Mouse (Mus musculus) forebrain, postnatal 0 days (tissue): ENCODE measurements around the gene Arl15. TPM values are rescaled to one million over a fixed set of nuclear protein-coding genes. Genes with fewer than 3 reads are reported as not detected.
"Not testable (repeated sequence)": the region's sequence is repeated elsewhere in the genome, so short reads cannot be mapped to it uniquely, and the experiment has no call there.

Experiments
- ATAC-seq: fragments of 200-750 bp; cut with Nextera tagmentation; 2 replicates; pipeline ENCODE4 v1.8.0; 2017; ENCODE audit warnings: mild to moderate bottlenecking, moderate library complexity
- DNase-seq: peaks from one replicate; pipeline ENCODE4 v3.0.0-alpha.2; 2015
- H3K27ac ChIP-seq: fragments of 300-500 bp; sonication (generic); 2 replicates; pipeline ENCODE4 v1.5.1; 2014; ENCODE audit warnings: low read depth, mild to moderate bottlenecking, antibody characterized with exemption, low read length, moderate library complexity, mixed read lengths
- H3K27me3 ChIP-seq: fragments of 300-500 bp; sonication (generic); 2 replicates; pipeline ENCODE4 v1.6.1; 2014; ENCODE audit warnings: mild to moderate bottlenecking, low read length, mixed read lengths; ENCODE audit not compliant: insufficient read depth
- H3K36me3 ChIP-seq: fragments of 300-500 bp; sonication (generic); 2 replicates; pipeline ENCODE4 v1.6.1; 2014; ENCODE audit warnings: mild to moderate bottlenecking, moderate library complexity; ENCODE audit not compliant: insufficient read depth
- H3K4me1 ChIP-seq: fragments of 300-500 bp; sonication (generic); 2 replicates; pipeline ENCODE4 v1.6.1; 2014; ENCODE audit warnings: antibody characterized with exemption; ENCODE audit not compliant: insufficient read depth
- H3K4me2 ChIP-seq: fragments of 300-500 bp; sonication (generic); 2 replicates; pipeline ENCODE4 v1.6.1; 2014; ENCODE audit warnings: low read depth, mild to moderate bottlenecking, moderate library complexity
- H3K4me3 ChIP-seq: fragments of 300-500 bp; sonication (generic); 2 replicates; pipeline ENCODE4 v1.5.1; 2014; ENCODE audit warnings: low read depth, low read length, mixed read lengths
- H3K9ac ChIP-seq: fragments of 300-500 bp; sonication (generic); 2 replicates; pipeline ENCODE4 v1.6.1; 2014; ENCODE audit warnings: mild to moderate bottlenecking
- H3K9me3 ChIP-seq: fragments of 300-500 bp; sonication (generic); 2 replicates; pipeline ENCODE4 v1.6.1; 2016; ENCODE audit warnings: low read length
- CTCF ChIP-seq: sonication (generic); IDR thresholded peaks from 2 replicates; pipeline ENCODE4 v1.5.1; 2016; ENCODE audit warnings: antibody characterized with exemption, control low read depth, low read depth
- WGBS: fragments of 180-500 bp; shearing (Covaris S2); extraction: QIAGEN DNeasy Blood & Tissue Kit; methylation state at CpG from one replicate; pipeline ENCODE4 v1.1.7; 2014; 5-methylcytosine and 5-hydroxymethylcytosine counted together
- polyA plus RNA-seq: library from polyadenylated mRNA; unstranded; fragments of >200 nt; fragmentation: Nextera tagmentation; extraction: Ambion mirVana; gene quantifications from 2 replicates; pipeline ENCODE4 v1.2.1, GENCODE M21; 2015
- total RNA-seq: library from RNA; depleted of rRNA; stranded (reverse); fragments of >200 nt; gene quantifications from 2 replicates; pipeline ENCODE4 v1.2.3, GENCODE M21; 2014

Arl15 gene
- total and polyA plus RNA-seq, 2 experiments from 2014 or later, result 18.5 to 44.0 TPM

DNA sequence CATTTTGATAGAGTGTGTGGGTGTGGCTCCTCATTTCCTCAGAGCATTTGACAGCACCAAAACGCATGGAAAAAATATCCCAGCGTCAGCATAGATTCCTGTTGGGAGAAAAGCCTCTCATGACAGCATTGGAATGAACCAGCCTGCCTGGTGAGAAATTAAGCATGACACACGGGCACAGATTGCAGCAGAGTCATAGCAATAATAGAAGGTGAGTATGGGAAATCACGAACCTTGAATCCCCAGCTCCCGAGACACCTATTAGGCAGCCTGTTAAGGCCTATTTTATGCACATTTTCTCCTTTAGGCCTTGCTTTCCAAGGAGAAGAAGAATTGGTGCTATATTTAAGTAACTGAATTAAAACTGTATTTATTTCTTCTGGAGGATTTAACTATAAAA is 8.5 kb upstream of the Arl15 start:
- TF ChIP-seq CTCF, result no peak
- Histone ChIP-seq H3K27ac (no peak overlapping the region), H3K4me1 (no peaks in the 10 kb centered on the region), H3K27me3 (no peaks in the 10 kb centered on the region), H3K4me3 (no peak overlapping the region), H3K9ac (no peak overlapping the region), H3K4me2 (no peak overlapping the region), H3K36me3 (no peaks in the 10 kb centered on the region), H3K9me3 (no peaks in the 10 kb centered on the region)
- ATAC-seq, result no peak
- no peak for DNase-seq
- WGBS, result 85% methylated on average over 5 of the region's 5 CpGs

- Histone ChIP-seq H3K9me3 (no peaks in the 10 kb centered on the region), H3K9ac (no peak overlapping the region), H3K4me1 (no peaks in the 10 kb centered on the region), H3K27ac (no peak overlapping the region), H3K36me3 (no peaks in the 10 kb centered on the region), H3K4me2 (no peak overlapping the region), H3K4me3 (no peak overlapping the region), H3K27me3 (no peaks in the 10 kb centered on the region)
- WGBS, result 74% methylated on average over 8 of the region's 8 CpGs
- no peak for DNase-seq
- no peak for ATAC-seq
- no peak for TF ChIP-seq CTCF
These were observed 7.2 kb upstream of the Arl15 start for GRCm38 (mm10) chr13:113787136-113787535.

- H3K9me3 ChIP-seq, H3K27me3 ChIP-seq, H3K9ac ChIP-seq, H3K4me2 ChIP-seq, H3K4me1 ChIP-seq, H3K27ac ChIP-seq, H3K36me3 ChIP-seq, H3K4me3 ChIP-seq, ATAC-seq, DNase-seq: not testable (repeated sequence)
- WGBS, result 93% methylated on average over 1 of the region's 3 CpGs
These were observed 4.3 kb upstream of the Arl15 start for GRCm38 (mm10) chr13:113790016-113790415.

DNA sequence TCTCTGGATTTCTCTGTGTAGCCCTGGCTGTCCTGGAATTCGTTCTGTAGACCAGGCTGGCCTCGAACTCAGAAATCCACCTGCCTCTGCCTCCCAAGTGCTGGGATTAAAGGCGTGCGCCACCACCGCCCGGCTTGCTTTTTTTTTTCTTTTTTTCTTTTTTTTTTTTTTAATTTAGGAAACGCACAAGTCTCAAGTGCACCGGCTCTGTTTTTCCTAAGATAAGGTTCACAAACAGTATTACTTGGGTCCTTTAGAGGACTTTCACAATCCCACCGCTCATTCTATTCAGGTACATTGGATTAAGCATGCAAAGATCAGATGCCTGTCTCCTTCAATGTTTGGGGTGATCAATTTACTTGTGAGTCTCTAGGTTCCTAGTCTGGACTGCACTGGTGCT is 668 bp upstream of the Arl15 start:
- Histone ChIP-seq H3K27ac (peak overlapping the region; percentile 93), H3K4me2 (peak overlapping the region; percentile 72), H3K9ac (peak overlapping the region; percentile 94), H3K9me3 (no peaks in the 10 kb centered on the region), H3K27me3 (no peaks in the 10 kb centered on the region), H3K4me1 (peaks cover 19% of the 10 kb centered on the region), H3K36me3 (no peaks in the 10 kb centered on the region), H3K4me3 (peak overlapping the region; percentile 89)
- no peak for ATAC-seq
- DNase-seq, result no peak
- TF ChIP-seq CTCF, result no peak
- WGBS, result 83% methylated on average over 8 of the region's 9 CpGs

- DNase-seq, result peak; percentile 60
- Histone ChIP-seq H3K27ac (peak overlapping the region; percentile 93), H3K36me3 (no peaks in the 10 kb centered on the region), H3K9ac (peak overlapping the region; percentile 94), H3K9me3 (no peaks in the 10 kb centered on the region), H3K4me1 (peaks cover 19% of the 10 kb centered on the region), H3K27me3 (no peaks in the 10 kb centered on the region), H3K4me2 (peak overlapping the region; percentile 73), H3K4me3 (peak overlapping the region; percentile 89)
- TF ChIP-seq CTCF, result no peak
- 1% methylated on average over 51 of the region's 52 CpGs for WGBS
- peak; percentile 44 for ATAC-seq
These were observed 675 bp downstream of the Arl15 start for GRCm38 (mm10) chr13:113794705-113795655.

- Histone ChIP-seq H3K4me2 (no peak overlapping the region; the same call in 1 of the 2 replicates), H3K9ac (no peak overlapping the region), H3K27me3 (no peaks in the 10 kb centered on the region), H3K27ac (no peak overlapping the region), H3K9me3 (no peaks in the 10 kb centered on the region), H3K4me3 (no peak overlapping the region), H3K36me3 (no peaks in the 10 kb centered on the region), H3K4me1 (peaks cover 19% of the 10 kb centered on the region)
- TF ChIP-seq CTCF, result no peak
- 85% methylated on average over 6 of the region's 6 CpGs for WGBS
- ATAC-seq (no peak), DNase-seq (no peak)
These were observed 3.1 kb downstream of the Arl15 start for GRCm38 (mm10) chr13:113797378-113797777.

DNA sequence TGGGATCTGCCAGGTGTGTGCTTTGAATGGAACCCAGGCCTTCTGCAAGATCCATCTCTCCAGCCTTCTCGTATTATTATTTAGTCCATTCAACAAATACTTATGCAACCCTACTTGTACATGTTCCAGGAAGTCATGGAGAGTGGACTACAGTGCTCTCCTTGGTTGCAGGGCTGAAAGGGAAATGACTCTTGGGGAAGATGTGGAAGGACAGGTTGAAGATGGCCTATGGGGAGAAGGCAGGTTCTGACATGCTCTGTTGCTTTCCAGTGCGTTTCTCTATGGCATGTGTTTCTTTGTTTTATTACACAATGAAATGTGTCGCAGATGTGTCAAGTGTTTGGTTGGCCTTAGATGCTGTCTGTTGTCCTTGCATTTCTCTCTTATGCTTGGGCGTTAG is 5.1 kb downstream of the Arl15 start:
- H3K4me2 ChIP-seq, result no peak overlapping the region
- ATAC-seq (no peak), DNase-seq (no peak)
- no peaks in the 10 kb centered on the region for H3K36me3 ChIP-seq
- peaks cover 19% of the 10 kb centered on the region for H3K4me1 ChIP-seq
- no peak overlapping the region for H3K27ac ChIP-seq
- no peaks in the 10 kb centered on the region for H3K9me3 ChIP-seq
- WGBS, result 86% methylated on average over 4 of the region's 4 CpGs
- no peak overlapping the region for H3K9ac ChIP-seq
- H3K4me3 ChIP-seq, result no peak overlapping the region
- TF ChIP-seq CTCF, result no peak
- no peaks in the 10 kb centered on the region for H3K27me3 ChIP-seq
